Mouse (Mus musculus) embryo, embryonic 10.5 days (tissue): ENCODE data around the gene 1700017B05Rik.

Source experiments
- DNase-seq: peaks from one replicate; pipeline ENCODE4 v3.0.0-alpha.2; 2015; ENCODE audit warnings: low spot score

1700017B05Rik gene

GRCm38 (mm10) chr9:57272902-57273804 is 10.7 kb upstream of the 1700017B05Rik start:
- no peak for DNase-seq

DNA sequence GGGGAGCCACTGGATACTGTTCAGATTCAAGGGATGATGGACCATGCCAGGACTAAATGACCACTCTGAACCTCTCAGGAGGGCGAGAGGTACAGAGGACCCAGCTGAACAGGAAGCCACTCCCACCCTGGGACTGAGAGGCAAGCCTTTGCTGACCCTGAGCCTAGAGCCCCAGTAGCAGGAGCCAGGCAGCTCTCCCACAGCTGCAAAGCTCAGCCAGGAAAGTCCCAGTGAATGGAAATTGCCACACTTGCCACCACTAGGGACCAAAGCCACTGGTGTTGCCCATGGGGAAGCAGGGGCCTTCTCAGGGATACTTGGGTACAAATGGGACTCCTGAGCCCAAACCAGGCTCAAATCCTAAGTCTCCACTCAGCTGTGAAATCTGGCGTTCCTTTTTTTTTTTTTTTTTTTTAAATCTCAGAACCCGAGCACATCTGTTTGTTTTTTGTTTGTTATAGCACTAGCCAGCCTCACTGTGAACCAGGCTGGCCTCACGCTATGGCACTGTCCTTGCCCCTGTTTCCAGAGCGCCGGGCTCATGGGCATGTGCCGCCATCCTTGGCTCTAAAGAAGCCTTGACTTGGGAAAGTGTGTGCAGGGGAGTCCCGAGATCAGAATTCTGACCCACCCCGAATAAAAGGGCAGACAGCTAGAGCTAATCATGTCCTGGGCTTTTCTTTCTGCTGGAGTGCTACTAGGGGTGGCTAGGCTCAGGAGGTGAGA is 9.6 kb upstream of the 1700017B05Rik start:
- no peak for DNase-seq

- no peak for DNase-seq
Observed at GRCm38 (mm10) chr9:57271081-57271480, 8.7 kb upstream of the 1700017B05Rik start.

DNA sequence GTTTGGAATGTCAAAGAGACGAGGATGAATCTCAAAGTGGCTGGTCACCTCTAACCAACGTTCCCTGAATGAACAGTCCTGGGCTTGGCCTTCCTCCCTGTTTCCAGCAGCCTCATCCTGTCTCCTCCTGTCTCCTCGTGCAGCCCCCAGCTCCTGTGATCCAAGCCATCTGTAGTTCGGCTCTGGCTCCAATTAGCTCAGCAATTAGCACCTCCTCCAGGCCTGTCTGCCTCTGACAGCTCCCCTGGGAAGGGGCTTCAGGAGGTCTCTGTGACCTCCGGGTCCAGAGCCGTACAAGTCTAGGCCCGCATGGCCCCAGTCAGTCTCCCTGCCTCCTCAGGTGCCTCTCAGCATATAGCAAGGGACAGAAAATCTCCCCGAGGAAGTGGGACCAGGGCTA is 8.0 kb upstream of the 1700017B05Rik start:
- DNase-seq = no peak

GRCm38 (mm10) chr9:57269384-57269783 is 7.0 kb upstream of the 1700017B05Rik start:
- no peak for DNase-seq

DNA sequence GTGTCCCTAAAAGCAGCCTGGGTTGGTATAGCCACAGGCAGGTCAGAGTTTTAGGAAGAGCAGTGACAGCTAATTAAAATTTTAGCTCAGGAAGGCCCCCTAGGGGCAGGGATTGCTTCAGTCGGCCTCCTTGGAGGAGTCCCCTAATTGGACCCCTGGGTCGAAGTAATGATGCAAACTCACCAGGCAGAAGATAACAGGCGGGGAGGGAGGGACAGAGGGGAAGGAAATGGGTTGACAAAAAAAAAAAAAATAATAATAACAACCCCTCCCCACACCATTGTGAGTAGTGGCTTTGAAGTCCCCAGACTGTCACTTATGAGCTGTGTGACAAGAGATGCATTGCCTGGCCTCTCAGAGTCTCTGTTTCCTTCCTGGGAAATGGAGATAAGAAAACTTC is 6.2 kb upstream of the 1700017B05Rik start:
- no peak for DNase-seq

- no peak for DNase-seq
Observed at GRCm38 (mm10) chr9:57268078-57268477, 5.7 kb upstream of the 1700017B05Rik start.

GRCm38 (mm10) chr9:57267421-57267820 is 5.0 kb upstream of the 1700017B05Rik start:
- no peak for DNase-seq

GRCm38 (mm10) chr9:57265125-57265524 is 2.7 kb upstream of the 1700017B05Rik start:
- peak; percentile 71 for DNase-seq

GRCm38 (mm10) chr9:57262795-57263684 is 628 bp upstream of the 1700017B05Rik start:
- no peak for DNase-seq

GRCm38 (mm10) chr9:57261516-57261912 is 898 bp downstream of the 1700017B05Rik start:
- DNase-seq = no peak

- DNase-seq = no peak
Observed at GRCm38 (mm10) chr9:57260940-57261339, 1.5 kb downstream of the 1700017B05Rik start.

- peak; percentile 94 for DNase-seq
Observed at GRCm38 (mm10) chr9:57259736-57260135, 2.7 kb downstream of the 1700017B05Rik start.

- DNase-seq = no peak
Observed at GRCm38 (mm10) chr9:57257627-57258026, 4.8 kb downstream of the 1700017B05Rik start.

- no peak for DNase-seq
Observed at GRCm38 (mm10) chr9:57256861-57257260, 5.6 kb downstream of the 1700017B05Rik start.

GRCm38 (mm10) chr9:57256309-57256708 is 6.1 kb downstream of the 1700017B05Rik start:
- no peak for DNase-seq

GRCm38 (mm10) chr9:57254823-57255495 is 7.5 kb downstream of the 1700017B05Rik start:
- no peak for DNase-seq

GRCm38 (mm10) chr9:57254061-57254460 is 8.4 kb downstream of the 1700017B05Rik start:
- no peak for DNase-seq

- DNase-seq = no peak
Observed at GRCm38 (mm10) chr9:57251139-57251538, 11.3 kb downstream of the 1700017B05Rik start.

DNA sequence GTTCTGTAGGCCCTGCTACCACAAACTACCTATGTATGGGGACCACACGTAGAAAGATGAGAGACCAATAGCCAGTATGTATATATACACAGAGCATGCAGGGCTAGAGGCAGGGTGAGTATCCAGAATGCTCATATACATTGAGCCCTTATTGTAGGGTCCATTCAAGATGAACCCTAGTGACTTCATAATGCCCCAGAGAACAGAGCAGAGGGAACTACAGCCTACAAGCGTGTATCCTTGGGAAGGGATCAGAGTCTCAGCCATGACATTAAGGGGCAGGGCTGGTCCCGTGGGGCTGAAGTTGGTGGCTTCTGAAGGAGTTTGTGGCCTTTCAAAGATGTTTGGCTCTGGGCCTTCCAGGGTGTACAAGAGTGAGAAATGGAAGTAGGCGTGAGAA is 12.4 kb downstream of the 1700017B05Rik start:
- DNase-seq = no peak
